Mouse (Mus musculus): ENCODE measurements around the gene Emc10.
A peak's percentile ranks its signal among the peaks of the same experiment; 100 is the strongest.

Emc10 gene

GRCm38 (mm10) chr7:44484841-44485571, 11.3 kb downstream of the Emc10 start:
- peak; percentile 92 for DNase-seq

GRCm38 (mm10) chr7:44484109-44484508, 12.2 kb downstream of the Emc10 start:
- peak; percentile 31 for DNase-seq

GRCm38 (mm10) chr7:44482836-44483435, 13.4 kb downstream of the Emc10 start:
- peak; percentile 53 for DNase-seq

GRCm38 (mm10) chr7:44475046-44475614, 21.2 kb downstream of the Emc10 start:
- DNase-seq = peak; percentile 92

- peak; percentile 98 for DNase-seq
Measured at GRCm38 (mm10) chr7:44474419-44474818, 21.9 kb downstream of the Emc10 start.

GRCm38 (mm10) chr7:44472961-44473646, 23.2 kb downstream of the Emc10 start:
- peak; percentile 99 for DNase-seq

GRCm38 (mm10) chr7:44472558-44472885, 23.8 kb downstream of the Emc10 start:
- no peak for DNase-seq

GRCm38 (mm10) chr7:44471880-44472557, 24.3 kb downstream of the Emc10 start:
- peak; percentile 99 for DNase-seq

GRCm38 (mm10) chr7:44470696-44471612, 25.4 kb downstream of the Emc10 start:
- peak; percentile 93 for DNase-seq

- peak; percentile 91 for DNase-seq
Measured at GRCm38 (mm10) chr7:44469677-44470675, 26.4 kb downstream of the Emc10 start.

GRCm38 (mm10) chr7:44468644-44469285, 27.6 kb downstream of the Emc10 start:
- no peak for DNase-seq

GRCm38 (mm10) chr7:44467811-44468411, 28.4 kb downstream of the Emc10 start, which contains the start of gene Josd2:
Josd2 (plus strand) TSS chr7:44467980.
- DNase-seq = peak; percentile 100

- peak; percentile 93 for DNase-seq
Measured at GRCm38 (mm10) chr7:44466888-44467311, 29.4 kb downstream of the Emc10 start.

GRCm38 (mm10) chr7:44466006-44466887, 30.1 kb downstream of the Emc10 start:
- peak; percentile 92 for DNase-seq

- DNase-seq = peak; percentile 80
Measured at GRCm38 (mm10) chr7:44465111-44465510, 31.2 kb downstream of the Emc10 start, which contains the start of gene Aspdh. Aspdh (plus strand) TSS chr7:44465391.

- DNase-seq = peak; percentile 89
Measured at GRCm38 (mm10) chr7:44464511-44464910, 31.8 kb downstream of the Emc10 start.

GRCm38 (mm10) chr7:44463556-44464225, 32.6 kb downstream of the Emc10 start:
- DNase-seq = peak; percentile 81

- DNase-seq = no peak
Measured at GRCm38 (mm10) chr7:44463056-44463425, 33.3 kb downstream of the Emc10 start.
